Mouse (Mus musculus) hindbrain, embryonic 16.5 days (tissue): ENCODE results near the gene Gm1113. TPM values are rescaled to one million over a fixed set of nuclear protein-coding genes. Genes with fewer than 3 reads are reported as not detected.

Experiments used
- ATAC-seq: fragments of 200-750 bp; cut with Nextera tagmentation; 2 replicates; pipeline ENCODE4 v1.8.0; 2017; ENCODE audit warnings: moderate TSS enrichment, moderate library complexity
- H3K27ac ChIP-seq: fragments of 300-500 bp; sonication (generic); 2 replicates; pipeline ENCODE4 v1.5.1; 2014; ENCODE audit warnings: low read depth, mild to moderate bottlenecking, control low read depth, low read length, moderate library complexity
- H3K27me3 ChIP-seq: fragments of 300-500 bp; sonication (generic); replicated peaks from 2 replicates; pipeline ENCODE4 v1.6.1; 2014; ENCODE audit warnings: low read length; ENCODE audit not compliant: control insufficient read depth, insufficient read depth
- H3K36me3 ChIP-seq: fragments of 300-500 bp; sonication (generic); 2 replicates; pipeline ENCODE4 v1.6.1; 2014; ENCODE audit warnings: mild to moderate bottlenecking, low read length, moderate library complexity, mixed read lengths; ENCODE audit not compliant: control insufficient read depth, insufficient read depth
- H3K4me1 ChIP-seq: fragments of 300-500 bp; sonication (generic); 2 replicates; pipeline ENCODE4 v1.6.1; 2014; ENCODE audit warnings: low read depth, low read length; ENCODE audit not compliant: control insufficient read depth, insufficient read depth
- H3K4me2 ChIP-seq: fragments of 300-500 bp; sonication (generic); 2 replicates; pipeline ENCODE4 v1.6.1; 2014; ENCODE audit warnings: mild to moderate bottlenecking, low read length, control low read depth, moderate library complexity
- H3K4me3 ChIP-seq: fragments of 300-500 bp; sonication (generic); 2 replicates; pipeline ENCODE4 v1.5.1; 2014; ENCODE audit warnings: mild to moderate bottlenecking, low read length, control low read depth, moderate library complexity
- H3K9ac ChIP-seq: fragments of 300-500 bp; sonication (generic); 2 replicates; pipeline ENCODE4 v1.6.1; 2014; ENCODE audit warnings: low read depth, mild to moderate bottlenecking, control low read depth, low read length, moderate library complexity
- H3K9me3 ChIP-seq: fragments of 300-500 bp; sonication (generic); 2 replicates; pipeline ENCODE4 v1.6.1; 2014; ENCODE audit warnings: mild to moderate bottlenecking, low read length, moderate library complexity; ENCODE audit not compliant: control insufficient read depth
- WGBS: fragments of 180-500 bp; shearing (Covaris S2); extraction: QIAGEN DNeasy Blood & Tissue Kit; methylation state at CpG from one replicate; pipeline ENCODE4 v1.1.7; 2014; 5-methylcytosine and 5-hydroxymethylcytosine counted together
- polyA plus RNA-seq: library from polyadenylated mRNA; unstranded; fragments of >200 nt; fragmentation: Nextera tagmentation; extraction: Ambion mirVana; gene quantifications from 2 replicates; pipeline ENCODE4 v1.2.1, GENCODE M21; 2015

Gene Gm1113
- polyA plus RNA-seq, 1 experiment from 2014 or later = not detected

GRCm38 (mm10) chr9:35474104-35474724 is 43.9 kb downstream of the Gm1113 start:
- no peak overlapping the region for H3K4me3 ChIP-seq
- no peak; the same call in 1 of the 2 replicates for ATAC-seq
- no peaks in the 10 kb centered on the region for H3K9me3 ChIP-seq
- H3K4me2 ChIP-seq = no peak overlapping the region
- H3K4me1 ChIP-seq = no peaks in the 10 kb centered on the region
- 83% methylated on average over 10 of the region's 10 CpGs for WGBS
- H3K27me3 ChIP-seq = no peaks in the 10 kb centered on the region
- no peak overlapping the region for H3K27ac ChIP-seq
- H3K36me3 ChIP-seq = peaks cover 13% of the 10 kb centered on the region
- H3K9ac ChIP-seq = no peak overlapping the region

GRCm38 (mm10) chr9:35468913-35469312 is 49.2 kb downstream of the Gm1113 start:
- H3K4me1 ChIP-seq = no peaks in the 10 kb centered on the region
- H3K9me3 ChIP-seq = no peaks in the 10 kb centered on the region
- H3K9ac ChIP-seq = no peak overlapping the region
- ATAC-seq = no peak
- H3K4me3 ChIP-seq = no peak overlapping the region
- no peak overlapping the region for H3K4me2 ChIP-seq
- no peak overlapping the region for H3K27ac ChIP-seq
- no peaks in the 10 kb centered on the region for H3K27me3 ChIP-seq
- H3K36me3 ChIP-seq = peaks cover 8% of the 10 kb centered on the region

GRCm38 (mm10) chr9:35467264-35467817 is 50.7 kb downstream of the Gm1113 start:
- 66% methylated on average over 8 of the region's 8 CpGs for WGBS

GRCm38 (mm10) chr9:35459594-35459993 is 58.5 kb downstream of the Gm1113 start:
- no peak overlapping the region for H3K4me3 ChIP-seq
- H3K9ac ChIP-seq = no peak overlapping the region
- no peaks in the 10 kb centered on the region for H3K4me1 ChIP-seq
- no peaks in the 10 kb centered on the region for H3K27me3 ChIP-seq
- no peak for ATAC-seq
- H3K27ac ChIP-seq = no peak overlapping the region
- 80% methylated on average over 8 of the region's 8 CpGs for WGBS
- H3K36me3 ChIP-seq = peaks cover 7% of the 10 kb centered on the region
- H3K4me2 ChIP-seq = no peak overlapping the region
- no peaks in the 10 kb centered on the region for H3K9me3 ChIP-seq

More at GRCm38 (mm10) chr9:35467264-35467817, 50.7 kb downstream of the Gm1113 start:
- no peak overlapping the region for H3K9ac ChIP-seq
- no peak overlapping the region for H3K4me3 ChIP-seq
- no peak overlapping the region for H3K4me2 ChIP-seq
- H3K4me1 ChIP-seq = no peaks in the 10 kb centered on the region
- no peaks in the 10 kb centered on the region for H3K27me3 ChIP-seq
- ATAC-seq = no peak
- H3K27ac ChIP-seq = no peak overlapping the region
- H3K9me3 ChIP-seq = no peaks in the 10 kb centered on the region
- peaks cover 9% of the 10 kb centered on the region; the same call in 1 of the 2 replicates for H3K36me3 ChIP-seq

Other genes with a start within 250 kb of the Gm1113 start
- gene Cdon, start 97.1 kb downstream of the Gm1113 start, polyA plus RNA-seq = 2.9 and 3.7 TPM in 2 replicates
- 28.6 and 30.1 TPM in 2 replicates for gene Ddx25, start 40.3 kb upstream of the Gm1113 start, polyA plus RNA-seq
- gene Pus3, start 40.3 kb upstream of the Gm1113 start, polyA plus RNA-seq = 14.1 and 15.2 TPM in 2 replicates
- 0.73 and 0.77 TPM in 2 replicates for gene Pate2, start 52.0 kb upstream of the Gm1113 start, polyA plus RNA-seq
- 14.8 and 17.6 TPM in 2 replicates for gene Hyls1, start 52.1 kb upstream of the Gm1113 start, polyA plus RNA-seq
- gene Pate4, start 93.7 kb upstream of the Gm1113 start, polyA plus RNA-seq = not detected in 2 replicates
- gene Pate3, start 129.9 kb upstream of the Gm1113 start, polyA plus RNA-seq = not detected in 2 replicates
- not detected in 2 replicates for gene Pate1, start 169.1 kb upstream of the Gm1113 start, polyA plus RNA-seq
- not detected in 2 replicates for gene Gm17677, start 222.8 kb upstream of the Gm1113 start, polyA plus RNA-seq